Mouse (Mus musculus) cerebellum, adult 9-11 months (tissue): ENCODE measurements around the gene Entr1.
"Not testable (repeated sequence)": the region's sequence is repeated elsewhere in the genome, so short reads cannot be mapped to it uniquely, and the experiment has no call there.

Experiments used
- DNase-seq: peaks from one replicate; pipeline ENCODE4 v3.0.0; 2022

The Entr1 gene

GRCm38 (mm10) chr2:26387713-26388112 lies 1.4 kb downstream of the Entr1 start:
- DNase-seq = no peak

GRCm38 (mm10) chr2:26380871-26381270 lies 8.2 kb downstream of the Entr1 start:
- DNase-seq = not testable (repeated sequence)

DNA sequence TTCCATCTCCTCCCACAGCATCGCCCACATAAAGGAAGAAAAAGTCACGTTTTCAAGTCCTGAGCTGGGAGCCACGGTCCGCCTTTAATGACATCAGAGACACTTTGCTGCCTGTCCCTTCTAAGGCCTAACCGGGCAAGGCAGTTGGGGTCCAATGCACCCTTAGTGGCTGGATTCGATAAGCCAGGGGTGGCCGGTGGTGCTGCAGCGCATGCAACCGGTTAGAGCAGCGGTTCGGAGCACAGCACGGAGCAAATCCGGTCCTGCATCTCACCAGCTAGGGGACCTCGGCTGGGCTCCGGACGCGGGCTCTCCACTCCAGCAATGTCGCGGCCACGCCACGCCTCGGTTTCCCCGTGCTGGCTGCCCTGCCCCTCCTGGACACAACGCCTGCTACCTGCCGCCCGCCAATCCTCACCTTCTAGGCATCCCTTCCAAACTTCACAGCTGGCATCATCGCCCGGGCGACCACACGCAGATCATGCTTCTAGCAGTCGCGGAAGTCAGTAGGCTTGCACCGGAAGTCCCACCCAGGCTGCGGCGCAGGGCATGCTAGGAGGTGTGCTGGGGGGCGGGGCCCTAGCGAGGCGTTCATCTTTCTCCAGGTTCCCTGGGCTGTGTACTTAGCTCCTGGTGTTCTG lies 8.9 kb downstream of the Entr1 start, which contains the start of gene Snapc4:
Gene Snapc4, minus strand, starts transcription at position 523 of the 641 bp plus-strand sequence.
- DNase-seq = peak; percentile 82

DNA sequence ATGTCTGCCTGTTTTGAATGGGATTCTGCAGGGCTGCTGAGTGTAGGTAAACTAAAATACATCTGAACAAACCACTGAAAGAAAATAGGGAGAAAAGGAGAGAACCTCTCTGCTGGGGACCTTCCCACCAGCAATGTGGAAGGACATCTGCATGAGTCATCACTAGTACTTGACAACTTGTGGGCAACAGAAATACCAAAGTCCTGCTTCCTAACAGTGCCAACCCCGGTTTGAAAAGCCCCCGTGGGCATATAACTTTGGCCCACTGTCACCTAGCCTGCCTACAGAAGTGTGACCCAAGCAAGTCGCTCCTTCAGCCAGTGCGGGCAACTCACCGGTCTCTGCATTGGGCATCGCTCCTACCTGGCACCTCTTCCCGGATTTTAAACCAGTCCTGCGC lies 16.7 kb downstream of the Entr1 start:
- no peak for DNase-seq

GRCm38 (mm10) chr2:26368572-26368971 lies 20.5 kb downstream of the Entr1 start:
- DNase-seq = no peak

DNA sequence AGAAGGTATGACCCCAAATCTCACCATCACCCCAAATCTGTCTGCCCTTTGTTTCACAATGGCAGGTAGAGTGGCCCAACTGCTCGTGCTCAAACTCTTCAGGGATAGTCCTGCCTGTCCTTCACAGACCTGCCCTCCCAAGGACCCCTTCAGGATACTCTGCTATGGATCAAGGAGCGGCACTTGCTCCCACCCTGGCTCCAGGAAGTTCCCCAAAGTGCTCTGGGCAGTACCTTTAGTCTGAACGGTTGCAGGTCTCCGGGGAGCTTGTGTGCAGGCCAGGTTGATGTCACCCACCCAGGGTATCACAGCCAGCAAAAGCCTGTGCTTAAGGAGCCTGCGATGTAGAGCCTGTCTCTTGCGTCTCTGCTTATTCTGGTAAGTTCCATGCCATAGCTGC lies 21.2 kb downstream of the Entr1 start:
- no peak for DNase-seq

DNA sequence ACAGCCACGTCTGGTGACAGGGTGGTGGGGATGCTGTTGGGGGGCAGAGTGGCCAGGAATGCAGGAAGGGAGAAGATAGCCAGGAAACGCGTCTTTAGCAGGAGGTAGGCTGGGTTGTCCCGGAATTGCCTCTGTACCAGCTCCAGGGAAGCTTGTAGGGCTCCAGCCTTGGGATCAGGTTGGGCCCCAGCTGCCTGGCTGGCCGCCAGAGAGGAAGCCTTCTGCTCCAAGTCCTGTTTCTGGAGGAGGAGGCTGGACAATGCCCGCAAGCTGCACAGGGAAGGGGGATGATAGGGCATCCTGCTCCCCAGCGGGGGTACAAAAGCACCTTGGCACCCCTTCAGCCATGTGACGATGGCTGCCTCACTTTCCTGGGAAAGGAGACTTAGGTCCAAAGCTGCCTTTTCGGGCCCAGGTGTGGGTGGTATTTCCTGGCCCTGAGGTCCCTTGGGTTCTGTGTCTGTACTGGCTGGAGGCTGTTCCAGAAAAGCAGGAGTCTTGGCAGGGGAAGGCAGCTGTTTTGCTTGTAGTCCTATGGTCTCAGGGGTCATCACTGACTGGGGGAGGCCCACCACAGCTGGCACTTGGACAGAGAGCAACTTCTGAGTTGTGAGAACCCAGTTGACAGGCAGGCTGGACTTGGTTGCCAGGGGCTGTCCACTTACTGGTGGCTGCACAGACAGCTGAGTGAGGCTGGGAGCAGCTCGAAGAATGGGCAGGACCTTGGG lies 24.2 kb downstream of the Entr1 start:
- peak; percentile 75 for DNase-seq

- no peak for DNase-seq
Observed at GRCm38 (mm10) chr2:26363481-26363880, 25.6 kb downstream of the Entr1 start.

DNA sequence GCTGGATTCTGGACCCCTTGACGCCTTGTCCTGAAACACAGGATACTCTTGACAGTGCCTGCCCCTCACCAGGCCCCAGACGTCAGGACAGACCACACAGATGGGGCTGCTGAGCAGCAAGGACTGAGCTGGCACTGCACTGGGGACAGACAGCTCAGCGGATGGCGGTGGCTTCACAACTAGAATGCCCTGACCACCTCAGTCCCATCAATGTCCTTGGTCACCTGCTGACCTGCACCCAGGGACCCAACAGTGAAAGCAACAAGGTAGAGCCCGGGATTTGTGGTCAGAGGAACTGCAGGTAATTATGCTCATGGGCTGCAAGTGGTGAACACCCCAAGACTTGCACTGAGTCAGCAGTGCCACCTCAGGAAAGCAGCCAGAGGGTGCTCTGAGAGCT lies 26.1 kb downstream of the Entr1 start:
- no peak for DNase-seq

DNA sequence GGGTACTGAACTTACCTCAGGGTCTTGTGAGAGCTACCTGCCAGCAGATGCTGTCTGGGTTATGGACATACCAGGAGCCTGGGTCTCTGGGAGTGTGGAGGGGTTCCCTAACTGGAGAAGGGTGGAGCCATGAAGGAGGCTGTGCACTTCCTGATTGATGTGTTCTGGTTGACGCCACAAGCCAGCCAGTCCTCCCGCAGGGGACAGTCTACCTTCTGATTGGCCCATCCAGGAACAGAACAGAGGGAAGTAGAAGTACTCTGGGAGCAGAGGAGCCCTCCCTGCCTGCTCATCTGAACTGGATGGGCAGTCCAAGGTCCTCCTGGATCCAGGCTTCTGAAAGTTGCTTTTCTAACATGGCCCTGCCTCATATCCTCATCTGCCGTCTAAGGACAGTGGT lies 28.3 kb downstream of the Entr1 start, which contains the start of gene Card9:
Gene Card9, minus strand, starts transcription at position 147 of the 400 bp plus-strand sequence.
- no peak for DNase-seq

DNA sequence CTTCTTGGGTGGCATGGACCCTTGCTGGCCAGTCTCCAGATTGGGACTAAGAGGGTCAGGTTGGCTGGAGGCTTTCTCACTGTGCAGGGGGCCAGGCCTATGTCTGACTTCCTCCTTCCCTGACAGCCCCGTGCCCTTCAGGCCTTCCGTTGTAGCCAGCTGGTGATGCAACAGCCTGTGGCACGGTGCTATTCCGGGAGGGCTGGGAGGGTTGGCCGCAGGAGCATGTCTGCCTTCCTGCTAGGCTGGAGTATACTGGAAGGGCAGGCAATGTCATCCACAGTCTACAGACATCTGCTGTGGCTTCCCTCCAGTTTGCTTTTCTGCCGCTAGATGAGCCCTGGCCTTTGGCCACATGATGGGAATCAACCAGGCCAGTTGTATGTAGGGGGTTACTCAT lies 29.1 kb downstream of the Entr1 start:
- DNase-seq = peak; percentile 36

GRCm38 (mm10) chr2:26358667-26359320 lies 30.3 kb downstream of the Entr1 start:
- peak; percentile 48 for DNase-seq

- no peak for DNase-seq
Observed at GRCm38 (mm10) chr2:26357484-26357883, 31.6 kb downstream of the Entr1 start.

DNA sequence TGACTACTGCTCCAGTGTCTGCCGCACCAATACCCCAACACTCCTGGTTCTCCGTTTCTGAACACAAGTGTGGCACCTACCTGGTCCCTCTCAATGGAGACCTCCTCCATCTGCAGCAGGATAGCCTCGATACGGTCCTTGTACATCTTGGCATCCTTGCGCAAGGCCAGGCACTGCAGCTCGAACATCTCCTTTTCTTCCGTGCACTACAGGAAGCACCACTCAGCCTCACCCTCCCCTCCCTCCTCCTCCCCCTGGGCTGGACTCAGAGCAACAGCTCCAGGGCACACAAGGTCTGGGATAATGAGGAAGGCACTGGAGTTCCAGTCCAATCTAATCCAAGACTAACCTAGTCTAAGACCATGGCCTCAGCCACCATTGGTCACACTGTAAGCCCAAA lies 32.4 kb downstream of the Entr1 start:
- DNase-seq = peak; percentile 21

DNA sequence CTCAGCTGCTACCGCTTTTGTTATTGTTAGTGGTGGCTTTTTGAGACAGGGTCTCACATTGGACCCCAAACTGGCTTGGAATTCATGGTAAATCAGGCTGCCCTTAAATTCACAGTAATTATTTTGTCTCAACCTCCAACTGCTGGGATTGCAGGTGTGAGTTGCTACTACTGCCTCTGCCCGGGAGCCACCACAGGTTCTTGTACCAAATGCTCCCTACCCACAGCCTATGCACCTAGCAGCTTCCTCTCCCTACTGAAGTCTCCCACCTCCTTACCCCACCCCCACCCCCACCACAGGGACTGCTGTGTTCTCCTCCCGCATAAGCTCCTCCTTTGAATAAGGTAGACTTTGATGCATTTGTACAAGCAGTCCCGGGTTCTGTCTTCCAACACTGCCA lies 32.9 kb downstream of the Entr1 start:
- DNase-seq = no peak

DNA sequence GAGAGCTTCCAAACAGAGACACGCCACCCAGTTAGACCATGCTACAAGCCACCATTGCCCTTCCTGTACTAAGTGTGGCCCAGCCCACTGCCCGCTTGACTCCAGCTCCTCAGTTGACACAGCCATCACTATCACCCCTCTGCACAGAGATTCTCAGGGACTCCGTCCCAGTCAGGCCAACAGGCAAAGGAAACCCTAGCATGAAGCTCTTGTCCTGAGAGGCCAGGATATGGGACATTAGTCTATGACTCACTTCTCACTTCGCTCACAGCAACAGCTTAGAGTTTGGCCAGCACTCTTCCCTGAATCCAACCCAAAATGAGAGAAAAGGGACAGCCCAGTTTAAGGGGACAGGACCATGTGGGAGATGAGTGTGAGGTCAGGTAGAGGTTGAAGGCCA lies 34.7 kb downstream of the Entr1 start:
- DNase-seq = peak; percentile 33

DNA sequence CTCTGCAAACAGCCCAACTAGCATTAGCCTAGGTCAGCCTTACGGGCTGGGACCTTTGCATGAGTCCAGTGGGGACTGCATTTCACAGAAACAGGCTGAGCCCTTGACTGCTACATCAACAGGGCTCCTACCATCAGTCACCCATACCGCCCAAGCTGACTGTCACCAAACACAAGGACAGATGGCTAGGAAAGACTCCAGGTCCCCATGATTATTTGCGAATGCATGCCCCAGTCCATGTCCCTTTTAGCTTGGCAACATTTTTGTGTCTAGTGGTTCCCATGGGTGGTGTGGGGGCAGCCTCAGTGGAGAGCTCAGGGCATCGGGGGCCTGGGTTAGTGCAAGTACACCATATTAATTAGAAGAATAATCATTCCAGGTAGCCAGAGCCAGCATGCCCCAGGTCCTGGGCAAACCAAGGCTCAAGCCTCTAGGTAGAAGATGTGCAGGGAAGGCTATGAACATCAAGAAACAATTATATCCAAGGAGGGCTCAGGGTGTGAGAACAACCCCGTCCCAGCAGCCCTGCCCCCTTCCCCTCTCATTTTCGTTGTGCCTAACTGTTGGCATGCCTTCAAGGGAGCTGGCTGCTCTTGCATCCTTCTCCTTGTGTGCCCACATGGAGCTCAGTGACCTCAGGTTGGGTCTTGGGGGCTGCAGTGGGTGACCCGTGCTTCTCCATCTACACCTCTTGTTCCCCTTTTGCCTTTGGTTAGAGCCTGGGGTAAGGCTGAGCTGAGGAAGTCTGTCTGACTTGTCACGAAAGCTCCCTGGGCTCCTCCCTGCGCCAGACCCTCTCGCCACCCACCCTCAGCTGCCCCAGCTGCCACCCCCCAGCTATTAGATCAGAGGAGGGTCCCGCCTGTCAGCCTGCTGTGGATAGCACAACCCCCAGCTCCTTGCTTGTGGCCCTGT lies 35.8 kb downstream of the Entr1 start:
- peak; percentile 70 for DNase-seq

GRCm38 (mm10) chr2:26352291-26352910 lies 36.7 kb downstream of the Entr1 start:
- DNase-seq = peak; percentile 73

DNA sequence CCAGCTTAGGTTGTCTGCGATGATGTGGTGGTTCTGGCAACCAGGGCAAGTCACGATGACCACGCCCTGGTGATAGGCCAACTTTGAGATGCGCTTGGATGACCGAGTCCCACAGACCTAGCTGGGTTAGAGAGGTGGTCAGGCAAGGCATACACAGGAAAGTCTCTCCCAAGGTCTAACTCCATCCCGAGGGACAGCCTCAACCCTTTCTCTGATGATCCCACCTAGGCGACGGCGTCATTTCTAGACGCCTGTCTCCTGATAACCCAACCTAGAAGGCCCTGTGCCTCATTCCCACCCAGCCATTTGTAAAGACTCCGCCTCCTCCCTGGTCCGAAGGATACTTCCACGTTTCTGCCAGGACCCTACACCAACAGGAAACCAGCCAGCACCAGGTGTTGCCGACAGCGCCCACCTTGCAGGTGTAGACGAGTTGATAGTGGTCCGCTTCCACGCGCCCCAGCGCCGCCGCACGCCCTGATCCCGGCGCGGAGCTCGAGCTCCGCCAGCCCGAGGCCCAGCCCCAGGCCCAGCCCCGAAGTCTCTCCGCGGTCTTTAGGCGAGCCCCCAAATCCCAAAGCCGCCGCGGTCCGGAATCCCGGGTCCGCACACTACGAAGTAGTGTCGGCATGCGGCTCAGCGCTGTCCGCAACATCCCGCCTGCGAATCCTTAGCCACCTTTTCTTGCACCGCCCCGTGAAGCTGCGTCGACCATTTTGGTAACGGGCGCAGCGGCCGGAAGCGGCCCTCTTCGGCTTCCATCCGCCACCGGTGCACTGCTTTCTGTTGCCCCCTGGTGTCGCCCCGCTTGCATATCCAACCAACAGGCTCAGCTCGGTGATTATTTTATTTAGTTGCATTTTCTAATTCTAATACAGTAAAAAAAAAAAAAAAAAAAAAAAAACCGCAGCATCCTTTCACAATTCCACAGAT lies 37.5 kb downstream of the Entr1 start, which contains the start of gene Dnlz:
Gene Dnlz, minus strand, starts transcription at position 753 of the 933 bp plus-strand sequence.
- peak; percentile 93 for DNase-seq

DNA sequence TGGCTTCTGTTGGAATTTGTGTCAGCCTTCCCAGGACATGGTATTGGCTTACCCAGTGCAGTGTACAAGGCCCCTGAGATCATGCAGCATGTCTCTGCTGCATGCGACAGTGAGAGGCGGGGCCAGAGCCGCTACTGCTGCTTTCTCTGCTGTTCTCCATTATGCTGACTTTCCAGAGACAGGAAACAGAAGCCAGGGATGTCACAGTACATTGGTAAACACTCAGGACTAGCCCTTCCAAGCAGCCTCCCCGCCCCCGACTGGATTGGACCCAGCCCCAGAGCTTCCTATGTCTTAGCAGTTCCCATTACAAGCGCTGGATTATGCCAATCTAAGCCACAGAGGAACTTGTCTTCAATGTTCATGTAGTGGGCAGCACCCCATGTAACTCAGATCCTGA lies 40.9 kb downstream of the Entr1 start:
- DNase-seq = peak; percentile 27
